Mouse (Mus musculus): ENCODE data around the gene Fam184a. TPM values are rescaled to one million over a fixed set of nuclear protein-coding genes. Genes with fewer than 3 reads are reported as not detected.

The Fam184a gene
- polyA plus RNA-seq, 1 experiment from 2014 or later = 5.6 TPM

Other genes with a start within 250 kb of the Fam184a start
- 98.9 and 102 TPM in 2 replicates for gene Asf1a, start 154.4 kb downstream of the Fam184a start, polyA plus RNA-seq (2015; fragmentation: Nextera tagmentation; extraction: Ambion mirVana)
- 9.6 and 11.6 TPM in 2 replicates for gene Mcm9, start 120.7 kb downstream of the Fam184a start, polyA plus RNA-seq (2015; fragmentation: Nextera tagmentation; extraction: Ambion mirVana)

Data from kidney, embryonic 16.5 days (tissue).